Mouse (Mus musculus) liver, adult 2 months (tissue): Measurements from ENCODE around the gene Spryd3.
"Not testable (repeated sequence)": the region's sequence is repeated elsewhere in the genome, so short reads cannot be mapped to it uniquely, and the experiment has no call there.

Experiments
- CTCF ChIP-seq: fragments of 200-500 bp; IDR thresholded peaks from 2 replicates; pipeline ENCODE4 v1.5.1; 2011; ENCODE audit warnings: low read depth, low read length, control low read depth
- POLR2A ChIP-seq: fragments of 200-500 bp; IDR thresholded peaks from 2 replicates; pipeline ENCODE4 v1.6.1; 2011; ENCODE audit warnings: low read length, control low read depth; ENCODE audit not compliant: insufficient read depth; ENCODE audit errors: extremely low read depth

DNA sequence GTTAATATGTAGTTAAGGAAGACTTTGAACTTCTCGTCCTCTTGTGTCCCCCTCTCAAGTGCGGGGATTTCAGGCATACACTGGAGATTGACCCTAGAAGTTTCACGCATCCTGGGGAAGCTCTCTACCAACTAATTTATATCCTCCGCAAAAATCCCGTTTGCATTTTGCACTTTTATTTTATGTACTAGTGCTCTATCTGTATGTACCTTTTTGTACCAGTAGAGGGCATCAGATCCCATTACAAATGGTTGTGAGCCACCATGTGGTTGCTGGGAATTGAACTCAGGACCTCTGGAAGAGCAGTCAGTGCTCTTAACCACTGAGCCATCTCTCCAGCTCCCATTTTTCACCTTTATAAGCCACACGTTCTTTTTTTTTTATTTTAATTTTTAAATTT, 19.0 kb upstream of the Spryd3 start:
- not testable (repeated sequence) for TF ChIP-seq POLR2A, CTCF
